Mouse (Mus musculus) heart, adult 18-20 months (tissue): ENCODE measurements around the gene Tmem205. TPM values are rescaled to one million over a fixed set of nuclear protein-coding genes. Genes with fewer than 3 reads are reported as not detected.

Experiments used
- DNase-seq, 2 experiments: peaks; one replicate each; pipeline ENCODE4 v3.0.0; 2021 to 2022; ENCODE audit warnings: mixed read lengths in 1 of 2
- long read RNA-seq, 2 experiments: library from polyadenylated mRNA; stranded (forward); transcript quantifications; one replicate each; pipeline ENCODE4 v2.0.0; 2021
- total RNA-seq, 2 experiments: library from RNA; stranded (reverse); gene quantifications; 2 replicates each; pipeline ENCODE4 v1.2.3; 2021

Tmem205 gene
- total RNA-seq: 10 to 100 TPM; 72.7 to 81.2 TPM
- long read RNA-seq, experiment 1, transcript Tmem205-201 (4 exons, 785 nt): major isoform, 43 of 74 reads
- long read RNA-seq, experiment 1, transcript Tmem205-203 (4 exons, 879 nt): minor isoform, 10 of 74 reads
- long read RNA-seq, experiment 1, partial matches to known transcripts: 1 of 74 reads
- long read RNA-seq, experiment 1, other reads (novel, unspliced or antisense): 17 of 74 reads
- long read RNA-seq, experiment 2, transcript Tmem205-205 (1 exons, 877 nt): minor isoform, 7 of 49 reads
- long read RNA-seq, experiment 2, transcript Tmem205-201 (4 exons, 785 nt): major isoform, 22 of 49 reads
- long read RNA-seq, experiment 2, partial matches to known transcripts: 0 of 49 reads
- long read RNA-seq, experiment 2, other reads (novel, unspliced or antisense): 15 of 49 reads

- peak; percentile 93 to 98 for DNase-seq
These were observed at the start of gene Tmem205, which contains the start of gene Ccdc159 for GRCm38 (mm10) chr9:21927208-21927753. Gene Tmem205, minus strand, starts transcription at chr9:21927556. Gene Ccdc159, plus strand, starts transcription at chr9:21927471.

GRCm38 (mm10) chr9:21976626-21977175, 49.3 kb upstream of the Tmem205 start:
- DNase-seq: no peak

- no peak for DNase-seq
These were observed 41.9 kb upstream of the Tmem205 start for GRCm38 (mm10) chr9:21969304-21969703.

GRCm38 (mm10) chr9:21968883-21969282, 41.5 kb upstream of the Tmem205 start:
- DNase-seq: no peak

- peak; percentile 73 to 88 for DNase-seq
These were observed 36.1 kb upstream of the Tmem205 start, which contains the start of gene Epor for GRCm38 (mm10) chr9:21963417-21963816. Gene Epor, minus strand, starts transcription at chr9:21963506.

GRCm38 (mm10) chr9:21962416-21963059, 35.2 kb upstream of the Tmem205 start:
- peak; percentile 68 to 75 for DNase-seq

GRCm38 (mm10) chr9:21962010-21962409, 34.7 kb upstream of the Tmem205 start:
- no peak for DNase-seq

GRCm38 (mm10) chr9:21961366-21961980, 34.1 kb upstream of the Tmem205 start:
- DNase-seq: no peak

- no peak for DNase-seq
These were observed 33.3 kb upstream of the Tmem205 start for GRCm38 (mm10) chr9:21960558-21961208.

- DNase-seq: no peak
These were observed 32.8 kb upstream of the Tmem205 start for GRCm38 (mm10) chr9:21960135-21960534.

- DNase-seq: no peak
These were observed 31.9 kb upstream of the Tmem205 start for GRCm38 (mm10) chr9:21959244-21959643.

- DNase-seq: no peak
These were observed 31.0 kb upstream of the Tmem205 start for GRCm38 (mm10) chr9:21958372-21958771.

- peak; percentile 99 to 100 for DNase-seq
These were observed 28.4 kb upstream of the Tmem205 start, which contains the start of gene Swsap1 for GRCm38 (mm10) chr9:21955570-21956281. Gene Swsap1, plus strand, starts transcription at chr9:21955755.

GRCm38 (mm10) chr9:21955225-21955569, 27.8 kb upstream of the Tmem205 start:
- DNase-seq: no peak

GRCm38 (mm10) chr9:21954635-21955034, 27.3 kb upstream of the Tmem205 start:
- no peak for DNase-seq

GRCm38 (mm10) chr9:21953600-21953999, 26.2 kb upstream of the Tmem205 start:
- DNase-seq: no peak

- DNase-seq: no peak
These were observed 24.6 kb upstream of the Tmem205 start for GRCm38 (mm10) chr9:21951977-21952376.

- peak; percentile 52 to 91 for DNase-seq
These were observed 23.0 kb upstream of the Tmem205 start for GRCm38 (mm10) chr9:21950322-21950721.

GRCm38 (mm10) chr9:21948790-21949189, 21.4 kb upstream of the Tmem205 start:
- no peak for DNase-seq

- DNase-seq: no peak
These were observed 20.8 kb upstream of the Tmem205 start for GRCm38 (mm10) chr9:21948146-21948545.

- no peak for DNase-seq
These were observed 20.3 kb upstream of the Tmem205 start for GRCm38 (mm10) chr9:21947540-21948130.
